Mouse (Mus musculus) MEL (cell line): ENCODE results near the gene Gm20388. TPM values are rescaled to one million over a fixed set of nuclear protein-coding genes. Genes with fewer than 3 reads are reported as not detected.

Experiments
- DNase-seq: peaks from one replicate; pipeline ENCODE4 v3.0.0; 2011; ENCODE audit warnings: low read depth, low spot score
- H3K27ac ChIP-seq: 2 replicates; pipeline ENCODE4 v1.5.1; 2012; ENCODE audit warnings: low read depth, mild to moderate bottlenecking, control low read depth, low read length, moderate library complexity; ENCODE audit not compliant: control insufficient read depth
- H3K27me3 ChIP-seq, 2 experiments: fragments of 150-350 bp in 1 of 2; sonication (generic) in 1 of 2; 2 replicates each; pipeline ENCODE4 v1.6.1; 2012; ENCODE audit warnings: low read length in 2 of 2, mild to moderate bottlenecking in 2 of 2, improper control_type of control experiment in 1 of 2, moderate library complexity in 1 of 2; ENCODE audit not compliant: insufficient read depth in 2 of 2, control insufficient read depth in 1 of 2
- H3K36me3 ChIP-seq, 2 experiments: 2 replicates each; pipeline ENCODE4 v1.6.1; 2012 to 2014; ENCODE audit warnings: low read length in 2 of 2, improper control_type of control experiment in 1 of 2, inconsistent platforms in 1 of 2, mild to moderate bottlenecking in 1 of 2; ENCODE audit not compliant: insufficient read depth in 2 of 2, control insufficient read depth in 1 of 2
- H3K4me1 ChIP-seq, 2 experiments: fragments of 150-350 bp in 1 of 2; sonication (generic) in 1 of 2; 2 replicates each; pipeline ENCODE4 v1.6.1; 2012; ENCODE audit warnings: low read length in 2 of 2, improper control_type of control experiment in 1 of 2, mild to moderate bottlenecking in 1 of 2; ENCODE audit not compliant: insufficient read depth in 2 of 2, control insufficient read depth in 1 of 2
- H3K4me3 ChIP-seq, 2 experiments: fragments of 150-350 bp in 1 of 2; sonication (generic) in 1 of 2; 2 replicates each; pipeline ENCODE4 v1.5.1; 2012; ENCODE audit warnings: low read depth in 2 of 2, low read length in 2 of 2, mild to moderate bottlenecking in 2 of 2, moderate library complexity in 2 of 2, control low read depth in 1 of 2, improper control_type of control experiment in 1 of 2; ENCODE audit not compliant: control insufficient read depth in 1 of 2, insufficient read depth in 1 of 2
- H3K79me2 ChIP-seq: 2 replicates; pipeline ENCODE4 v1.6.1; 2012; ENCODE audit warnings: mild to moderate bottlenecking, low read length, moderate library complexity; ENCODE audit not compliant: control insufficient read depth, poor library complexity, insufficient read depth
- H3K9ac ChIP-seq: 2 replicates; pipeline ENCODE4 v1.6.1; 2012; ENCODE audit warnings: low read depth, mild to moderate bottlenecking, control low read depth, low read length, moderate library complexity; ENCODE audit not compliant: control insufficient read depth, poor library complexity, severe bottlenecking
- H3K9me3 ChIP-seq: fragments of 150-350 bp; sonication (generic); replicated peaks from 2 replicates; pipeline ENCODE4 v1.6.1; 2012; ENCODE audit warnings: mild to moderate bottlenecking, low read length, improper control_type of control experiment, moderate library complexity; ENCODE audit not compliant: insufficient read depth
- BHLHE40 ChIP-seq: IDR thresholded peaks from 2 replicates; pipeline ENCODE4 v1.6.1; 2012; ENCODE audit warnings: low read depth, mild to moderate bottlenecking, inconsistent platforms, low read length, improper control_type of control experiment, borderline replicate concordance
- CHD1 ChIP-seq: IDR thresholded peaks from 2 replicates; pipeline ENCODE4 v1.6.1; 2012; ENCODE audit warnings: low read depth, mild to moderate bottlenecking, inconsistent platforms, low read length, improper control_type of control experiment
- CTCF ChIP-seq, 3 experiments: IDR thresholded peaks in 2 of 3; conservative IDR thresholded peaks in 1 of 3; 2 replicates each; pipeline ENCODE4 v1.5.1; 2011 to 2012; ENCODE audit warnings: low read length in 3 of 3, low read depth in 2 of 3, mild to moderate bottlenecking in 2 of 3, improper control_type of control experiment in 1 of 3, inconsistent platforms in 1 of 3, mixed read lengths in 1 of 3, moderate library complexity in 1 of 3; ENCODE audit not compliant: control insufficient read depth in 1 of 3, insufficient read depth in 1 of 3, poor library complexity in 1 of 3, severe bottlenecking in 1 of 3
- EP300 ChIP-seq, 2 experiments: IDR thresholded peaks; 2 replicates each; pipeline ENCODE4 v1.6.1; 2011; ENCODE audit warnings: improper control_type of control experiment in 2 of 2, low read length in 2 of 2, low read depth in 1 of 2, mild to moderate bottlenecking in 1 of 2
- JUND ChIP-seq: IDR thresholded peaks from 2 replicates; pipeline ENCODE4 v1.6.1; 2011; ENCODE audit warnings: low read depth, mild to moderate bottlenecking, improper control_type of control experiment, low read length
- MAX ChIP-seq: IDR thresholded peaks from 2 replicates; pipeline ENCODE4 v1.6.1; 2011; ENCODE audit warnings: low read length, improper control_type of control experiment
- MEF2A ChIP-seq: IDR thresholded peaks from 2 replicates; pipeline ENCODE4 v1.6.1; 2014; ENCODE audit warnings: low read depth, mild to moderate bottlenecking, inconsistent platforms, low read length, improper control_type of control experiment; ENCODE audit not compliant: poor library complexity, insufficient replicate concordance, severe bottlenecking; ENCODE audit errors: extremely low read depth
- MXI1 ChIP-seq: IDR thresholded peaks from 2 replicates; pipeline ENCODE4 v1.6.1; 2011; ENCODE audit warnings: mild to moderate bottlenecking, low read depth, low read length, improper control_type of control experiment
- MYB ChIP-seq: IDR thresholded peaks from 2 replicates; pipeline ENCODE4 v1.6.1; 2011; ENCODE audit warnings: mild to moderate bottlenecking, low read depth, low read length, improper control_type of control experiment
- NELFE ChIP-seq: IDR thresholded peaks from 2 replicates; pipeline ENCODE4 v1.6.1; 2011; ENCODE audit warnings: low read depth, low read length, improper control_type of control experiment
- RAD21 ChIP-seq: IDR thresholded peaks from 2 replicates; pipeline ENCODE4 v1.6.1; 2011; ENCODE audit warnings: mild to moderate bottlenecking, low read depth, low read length, improper control_type of control experiment
- RCOR1 ChIP-seq: IDR thresholded peaks from 2 replicates; pipeline ENCODE4 v1.6.1; 2012; ENCODE audit warnings: low read depth, mild to moderate bottlenecking, inconsistent platforms, low read length, improper control_type of control experiment
- SMC3 ChIP-seq: IDR thresholded peaks from 2 replicates; pipeline ENCODE4 v1.6.1; 2011; ENCODE audit warnings: low read depth, low read length, improper control_type of control experiment
- TAL1 ChIP-seq: IDR thresholded peaks from 2 replicates; pipeline ENCODE4 v1.6.1; 2012; ENCODE audit warnings: mild to moderate bottlenecking, inconsistent platforms, low read length, moderate library complexity, mixed read lengths
- TCF12 ChIP-seq: IDR thresholded peaks from 2 replicates; pipeline ENCODE4 v1.6.1; 2014; ENCODE audit warnings: low read depth, mild to moderate bottlenecking, inconsistent platforms, low read length, improper control_type of control experiment, moderate library complexity
- USF2 ChIP-seq, 2 experiments: IDR thresholded peaks; 2 replicates each; pipeline ENCODE4 v1.6.1; 2011 to 2012; ENCODE audit warnings: improper control_type of control experiment in 2 of 2, low read length in 2 of 2, borderline replicate concordance in 1 of 2, inconsistent platforms in 1 of 2, low read depth in 1 of 2, mild to moderate bottlenecking in 1 of 2; ENCODE audit not compliant: insufficient read depth in 1 of 2
- ZKSCAN1 ChIP-seq: IDR thresholded peaks from 2 replicates; pipeline ENCODE4 v1.6.1; 2012; ENCODE audit warnings: low read depth, mild to moderate bottlenecking, inconsistent platforms, low read length, improper control_type of control experiment, moderate library complexity
- polyA plus RNA-seq, 2 experiments: library from polyadenylated mRNA; stranded (reverse) in 1 of 2; unstranded in 1 of 2; fragments of >175 nt in 1 of 2; fragments of >200 nt in 1 of 2; gene quantifications; 2 replicates each; pipeline versions ENCODE4 v1.2.1 to v1.2.4; 2012; ENCODE audit warnings: low replicate concordance in 2 of 2, low read depth in 1 of 2; ENCODE audit not compliant: insufficient read length in 2 of 2, insufficient read depth in 1 of 2, missing spikeins in 1 of 2
- total RNA-seq: library from RNA; depleted of rRNA; stranded (reverse); fragments of 300-350 nt; gene quantifications from 2 replicates; pipeline ENCODE4 v1.2.3, GENCODE M21; 2012

The Gm20388 gene
- total and polyA plus RNA-seq, 3 experiments = 11.1 to 17.8 TPM; not detected in 1

DNA sequence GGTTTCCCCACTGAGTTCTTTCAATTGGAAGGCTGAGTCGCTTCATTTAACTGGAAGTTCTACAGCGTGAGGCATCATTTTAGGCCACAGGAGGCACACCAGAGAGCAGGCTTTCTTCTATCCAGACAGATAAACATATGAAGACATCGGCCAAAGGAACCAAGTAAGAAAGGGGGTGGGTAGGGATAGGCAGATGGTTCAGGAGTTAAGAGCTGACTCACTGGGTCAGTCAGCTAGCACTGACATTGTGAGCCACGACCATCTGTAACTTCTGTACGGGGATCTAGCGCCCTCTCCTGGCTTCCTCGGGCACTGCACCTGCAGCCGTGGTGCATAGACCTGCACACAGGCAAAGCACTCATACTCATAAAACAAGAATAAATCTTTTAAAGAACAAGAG lies 1930.6 kb downstream of the Gm20388 start:
- TF ChIP-seq MEF2A (no peak), CTCF (IDR thresholded peaks at IDR 0.05 in 2 of 3, conservative IDR thresholded peaks at IDR 0.05 in 1 of 3; ENCODE audit: control insufficient read depth in 1 of 3, insufficient read depth in 1 of 3, low read depth in 2 of 3, low read length in 3 of 3, poor library complexity in 1 of 3, severe bottlenecking in 1 of 3) (peak; percentile 90 to 99 (median 93)), JUND (no peak), RCOR1 (no peak), SMC3 (peak; percentile 62), CHD1 (no peak), BHLHE40 (no peak), USF2 (IDR thresholded peaks at IDR 0.05; ENCODE audit: borderline replicate concordance in 1 of 2, insufficient read depth in 1 of 2, low read depth in 1 of 2, low read length in 2 of 2) (no peak), TAL1 (peak; percentile 41; the same call in 1 of the 2 replicates), MYB (no peak), RAD21 (peak; percentile 69)
- DNase-seq = peak; percentile 77
- Histone ChIP-seq H3K27me3 (no peaks in the 10 kb centered on the region), H3K4me3 (no peak overlapping the region), H3K36me3 (no peaks in the 10 kb centered on the region; a peak in 1 of 4 replicates), H3K9ac (no peak overlapping the region), H3K27ac (no peak overlapping the region), H3K4me1 (no peaks in the 10 kb centered on the region), H3K79me2 (no peaks in the 10 kb centered on the region), H3K9me3 (no peaks in the 10 kb centered on the region)

GRCm38 (mm10) chr8:121842064-121842955 lies 1931.7 kb downstream of the Gm20388 start:
- Histone ChIP-seq H3K27me3 (no peaks in the 10 kb centered on the region), H3K9me3 (no peaks in the 10 kb centered on the region), H3K27ac (no peak overlapping the region), H3K4me3 (no peak overlapping the region), H3K9ac (no peak overlapping the region), H3K36me3 (peaks cover 0 to 3% of the 10 kb centered on the region in 2 experiments; a peak in 2 of 4 replicates), H3K4me1 (peaks cover 0 to 5% of the 10 kb centered on the region in 2 experiments; a peak in 3 of 4 replicates), H3K79me2 (no peaks in the 10 kb centered on the region)
- DNase-seq = no peak
- no peak for TF ChIP-seq BHLHE40
- no peak for TF ChIP-seq TAL1
- no peak for TF ChIP-seq TCF12
- no peak for TF ChIP-seq MAX
- TF ChIP-seq NELFE = no peak
- TF ChIP-seq CHD1 = no peak
- TF ChIP-seq MXI1 = no peak
- no peak for TF ChIP-seq ZKSCAN1
- no peak for TF ChIP-seq EP300 (IDR thresholded peaks at IDR 0.05; ENCODE audit: low read depth in 1 of 2, low read length in 2 of 2)
- TF ChIP-seq, all 39 proteins: peak for 0
